Mouse (Mus musculus): ENCODE data around the gene Krtap17-1.

The Krtap17-1 gene

GRCm38 (mm10) chr11:99993620-99994383 lies at the start of gene Krtap17-1:
Gene Krtap17-1, minus strand, starts transcription at chr11:99993994.
- in situ Hi-C loops (cut with MboI, MseI) = no loop called here

GRCm38 (mm10) chr11:100041454-100041853 lies 47.7 kb upstream of the Krtap17-1 start, which contains the start of gene Krt34:
Gene Krt34, minus strand, starts transcription at chr11:100041554.
- in situ Hi-C loops (cut with MboI, MseI) = no loop called here

- in situ Hi-C loops (cut with MboI, MseI) = no loop called here
These were observed 36.0 kb upstream of the Krtap17-1 start, which contains the start of gene Krt33b for GRCm38 (mm10) chr11:100029768-100030167. Gene Krt33b, minus strand, starts transcription at chr11:100029868.

GRCm38 (mm10) chr11:100021438-100021837 lies 27.6 kb upstream of the Krtap17-1 start:
- in situ Hi-C loops (cut with MboI, MseI) = no loop called here

GRCm38 (mm10) chr11:100019466-100019865 lies 25.7 kb upstream of the Krtap17-1 start:
- in situ Hi-C loops (cut with MboI, MseI) = loop anchor here in 1 of 2 experiments (10.0 kb wide), 1 partner anchor 555 kb away; no protein-coding TSS in a partner anchor

GRCm38 (mm10) chr11:100016112-100016511 lies 22.3 kb upstream of the Krtap17-1 start, which contains the start of gene Krt33a:
Gene Krt33a, minus strand, starts transcription at chr11:100016212.
- in situ Hi-C loops (cut with MboI, MseI) = loop anchor here in 1 of 2 experiments (10.0 kb wide), 1 partner anchor 551 kb away; no protein-coding TSS in a partner anchor

- in situ Hi-C loops (cut with MboI, MseI) = loop anchor here in 1 of 2 experiments (10.0 kb wide), 1 partner anchor 549 kb away; no protein-coding TSS in a partner anchor
These were observed 19.9 kb upstream of the Krtap17-1 start for GRCm38 (mm10) chr11:100013691-100014171.

- in situ Hi-C loops (cut with MboI, MseI) = loop anchor here in 1 of 2 experiments (10.0 kb wide), 1 partner anchor 546 kb away; no protein-coding TSS in a partner anchor
These were observed 16.9 kb upstream of the Krtap17-1 start for GRCm38 (mm10) chr11:100010682-100011081.

GRCm38 (mm10) chr11:100008336-100008735 lies 14.5 kb upstream of the Krtap17-1 start:
- in situ Hi-C loops (cut with MboI, MseI) = loop anchor here in 1 of 2 experiments (5.0 kb wide), 1 partner anchor 546 kb away; no protein-coding TSS in a partner anchor

- in situ Hi-C loops (cut with MboI, MseI) = loop anchor here in 1 of 2 experiments (5.0 kb wide), 1 partner anchor 544 kb away; no protein-coding TSS in a partner anchor
These were observed 12.8 kb upstream of the Krtap17-1 start for GRCm38 (mm10) chr11:100006624-100007023.

GRCm38 (mm10) chr11:100005905-100006304 lies 12.1 kb upstream of the Krtap17-1 start:
- in situ Hi-C loops (cut with MboI, MseI) = loop anchor here in 1 of 2 experiments (5.0 kb wide), 1 partner anchor 544 kb away; no protein-coding TSS in a partner anchor

- in situ Hi-C loops (cut with MboI, MseI) = loop anchor here in 1 of 2 experiments (5.0 kb wide), 1 partner anchor 543 kb away; no protein-coding TSS in a partner anchor
These were observed 11.1 kb upstream of the Krtap17-1 start for GRCm38 (mm10) chr11:100004846-100005245.

GRCm38 (mm10) chr11:99999091-99999490 lies 5.3 kb upstream of the Krtap17-1 start:
- in situ Hi-C loops (cut with MboI, MseI) = no loop called here

- in situ Hi-C loops (cut with MboI, MseI) = no loop called here
These were observed 529 bp upstream of the Krtap17-1 start for GRCm38 (mm10) chr11:99994384-99994661.

- in situ Hi-C loops (cut with MboI, MseI) = no loop called here
These were observed 3.2 kb downstream of the Krtap17-1 start for GRCm38 (mm10) chr11:99990571-99990970.

- in situ Hi-C loops (cut with MboI, MseI) = no loop called here
These were observed 3.9 kb downstream of the Krtap17-1 start for GRCm38 (mm10) chr11:99989881-99990405.

- in situ Hi-C loops (cut with MboI, MseI) = no loop called here
These were observed 5.3 kb downstream of the Krtap17-1 start for GRCm38 (mm10) chr11:99988530-99988929.

- in situ Hi-C loops (cut with MboI, MseI) = no loop called here
These were observed 7.6 kb downstream of the Krtap17-1 start, which contains the start of gene Krtap16-1 for GRCm38 (mm10) chr11:99986180-99986647. Gene Krtap16-1, minus strand, starts transcription at chr11:99986597.

- in situ Hi-C loops (cut with MboI, MseI) = no loop called here
These were observed 8.3 kb downstream of the Krtap17-1 start for GRCm38 (mm10) chr11:99985291-99986092.

- in situ Hi-C loops (cut with MboI, MseI) = no loop called here
These were observed 10.4 kb downstream of the Krtap17-1 start for GRCm38 (mm10) chr11:99983442-99983841.

- in situ Hi-C loops (cut with MboI, MseI) = no loop called here
These were observed 11.1 kb downstream of the Krtap17-1 start for GRCm38 (mm10) chr11:99982731-99983130.
